Mouse (Mus musculus) stomach, embryonic 15.5 days (tissue): Measurements from ENCODE around the gene Tnfaip8l3. TPM values are rescaled to one million over a fixed set of nuclear protein-coding genes. Genes with fewer than 3 reads are reported as not detected.

Source experiments
- ATAC-seq: fragments of 200-750 bp; cut with Nextera tagmentation; 2 replicates; pipeline ENCODE4 v1.8.0; 2017; ENCODE audit warnings: low read depth, moderate number of reproducible peaks, moderate TSS enrichment; ENCODE audit not compliant: insufficient read depth, low FRiP score
- H3K27ac ChIP-seq: fragments of 300-500 bp; sonication (generic); 2 replicates; pipeline ENCODE4 v1.5.1; 2015; ENCODE audit warnings: mild to moderate bottlenecking, inconsistent platforms
- H3K27me3 ChIP-seq: fragments of 300-500 bp; sonication (generic); replicated peaks from 2 replicates; pipeline ENCODE4 v1.6.1; 2015; ENCODE audit warnings: inconsistent platforms
- H3K36me3 ChIP-seq: fragments of 300-500 bp; sonication (generic); 2 replicates; pipeline ENCODE4 v1.6.1; 2015; ENCODE audit warnings: inconsistent platforms
- H3K4me1 ChIP-seq: fragments of 300-500 bp; sonication (generic); 2 replicates; pipeline ENCODE4 v1.6.1; 2015; ENCODE audit warnings: inconsistent platforms
- H3K4me2 ChIP-seq: fragments of 300-500 bp; sonication (generic); 2 replicates; pipeline ENCODE4 v1.6.1; 2015; ENCODE audit warnings: mild to moderate bottlenecking, inconsistent platforms
- H3K4me3 ChIP-seq: fragments of 300-500 bp; sonication (generic); replicated peaks from 2 replicates; pipeline ENCODE4 v1.5.1; 2015; ENCODE audit warnings: inconsistent platforms
- H3K9ac ChIP-seq: fragments of 300-500 bp; sonication (generic); 2 replicates; pipeline ENCODE4 v1.6.1; 2015; ENCODE audit warnings: inconsistent platforms
- H3K9me3 ChIP-seq: fragments of 300-500 bp; sonication (generic); 2 replicates; pipeline ENCODE4 v1.6.1; 2016; ENCODE audit warnings: inconsistent platforms
- WGBS: fragments of 180-500 bp; shearing (Covaris S2); methylation state at CpG from one replicate; pipeline ENCODE4 v1.1.7; 2015; 5-methylcytosine and 5-hydroxymethylcytosine counted together
- polyA plus RNA-seq: library from polyadenylated mRNA; unstranded; fragments of >200 nt; fragmentation: Nextera tagmentation; extraction: Ambion mirVana; gene quantifications from 2 replicates; pipeline ENCODE4 v1.2.1, GENCODE M21; 2015

Tnfaip8l3 gene
- polyA plus RNA-seq, 1 experiment from 2014 or later, result 0.21 TPM

DNA sequence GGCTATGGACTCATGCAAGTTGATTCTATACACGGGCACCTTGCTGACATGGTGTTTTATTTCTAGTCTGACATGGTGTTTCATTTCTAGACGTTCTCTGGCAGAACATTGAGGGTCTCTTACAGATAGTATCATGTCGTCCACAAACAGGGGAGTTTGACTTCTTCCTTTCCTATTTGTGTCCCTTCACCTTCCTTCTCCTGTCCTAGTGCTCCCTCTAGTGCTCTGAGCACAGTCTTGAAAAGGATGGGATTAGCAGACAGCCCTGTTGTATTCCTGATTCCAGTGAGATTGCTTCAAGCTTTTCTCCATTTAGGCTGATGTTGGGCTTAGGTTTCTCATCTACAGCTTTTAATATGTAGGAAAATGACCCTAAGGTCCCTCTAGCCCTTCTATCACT, 81.2 kb downstream of the Tnfaip8l3 start:
- no peak for ATAC-seq
- Histone ChIP-seq H3K9ac (no peak overlapping the region), H3K27me3 (no peaks in the 10 kb centered on the region), H3K4me3 (no peak overlapping the region), H3K4me1 (no peaks in the 10 kb centered on the region), H3K27ac (no peak overlapping the region), H3K9me3 (no peaks in the 10 kb centered on the region), H3K4me2 (no peak overlapping the region), H3K36me3 (no peaks in the 10 kb centered on the region)
- 29% methylated on average over 3 of the region's 3 CpGs for WGBS

DNA sequence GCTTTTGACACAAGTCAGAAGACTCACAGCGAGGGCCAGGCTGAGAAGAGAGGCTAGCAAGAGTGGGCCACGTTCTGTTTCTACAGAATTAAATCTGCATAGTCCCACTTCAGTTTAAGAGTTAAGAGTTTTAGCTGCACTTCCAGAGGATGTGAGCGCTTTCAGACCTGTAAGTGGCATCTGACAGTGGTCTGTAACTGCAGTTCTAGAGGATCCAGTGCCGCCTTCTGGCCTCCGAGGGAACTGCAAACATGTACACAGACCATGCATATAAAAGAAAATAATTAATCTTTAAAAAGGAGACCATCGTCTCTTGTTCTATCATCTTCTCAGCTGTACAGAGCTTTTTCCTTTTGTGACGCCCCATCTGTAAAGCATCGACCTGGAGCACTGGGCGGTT, 83.3 kb downstream of the Tnfaip8l3 start:
- no peaks in the 10 kb centered on the region for H3K27me3 ChIP-seq
- WGBS, result 32% methylated on average over 9 of the region's 9 CpGs
- no peaks in the 10 kb centered on the region for H3K4me1 ChIP-seq
- no peak overlapping the region for H3K27ac ChIP-seq
- H3K9me3 ChIP-seq, result no peaks in the 10 kb centered on the region
- ATAC-seq, result no peak
- no peak overlapping the region for H3K4me3 ChIP-seq
- no peaks in the 10 kb centered on the region for H3K36me3 ChIP-seq
- no peak overlapping the region for H3K4me2 ChIP-seq
- H3K9ac ChIP-seq, result no peak overlapping the region

DNA sequence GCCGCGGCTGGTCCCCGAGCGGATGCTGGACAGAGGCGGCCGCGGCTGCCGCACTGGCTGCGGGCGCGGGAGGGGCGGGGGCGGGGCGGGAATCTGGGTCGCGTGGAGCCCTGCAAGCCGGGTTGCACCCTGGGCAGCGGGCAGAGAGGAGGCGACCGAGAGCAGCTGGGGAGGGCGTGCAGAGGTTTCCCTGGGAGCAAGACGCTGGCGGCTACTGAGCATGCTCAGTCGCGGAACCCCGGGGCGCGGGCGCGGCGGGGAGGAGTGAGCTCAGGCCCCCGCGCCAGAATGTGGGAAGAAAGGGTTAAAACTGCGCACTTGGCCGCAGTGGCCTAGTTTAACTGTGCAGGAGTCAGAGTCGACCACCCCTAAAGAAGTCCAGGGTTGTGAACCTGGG, 93.1 kb downstream of the Tnfaip8l3 start, which contains the start of gene Elmod1:
TSS of gene Elmod1 (minus strand) at position 180 of the 397 bp plus-strand sequence.
- Histone ChIP-seq H3K36me3 (no peaks in the 10 kb centered on the region), H3K9ac (no peak within 1 kb of the TSS)
- under 1% methylated on average over 31 of the region's 36 CpGs for WGBS

DNA sequence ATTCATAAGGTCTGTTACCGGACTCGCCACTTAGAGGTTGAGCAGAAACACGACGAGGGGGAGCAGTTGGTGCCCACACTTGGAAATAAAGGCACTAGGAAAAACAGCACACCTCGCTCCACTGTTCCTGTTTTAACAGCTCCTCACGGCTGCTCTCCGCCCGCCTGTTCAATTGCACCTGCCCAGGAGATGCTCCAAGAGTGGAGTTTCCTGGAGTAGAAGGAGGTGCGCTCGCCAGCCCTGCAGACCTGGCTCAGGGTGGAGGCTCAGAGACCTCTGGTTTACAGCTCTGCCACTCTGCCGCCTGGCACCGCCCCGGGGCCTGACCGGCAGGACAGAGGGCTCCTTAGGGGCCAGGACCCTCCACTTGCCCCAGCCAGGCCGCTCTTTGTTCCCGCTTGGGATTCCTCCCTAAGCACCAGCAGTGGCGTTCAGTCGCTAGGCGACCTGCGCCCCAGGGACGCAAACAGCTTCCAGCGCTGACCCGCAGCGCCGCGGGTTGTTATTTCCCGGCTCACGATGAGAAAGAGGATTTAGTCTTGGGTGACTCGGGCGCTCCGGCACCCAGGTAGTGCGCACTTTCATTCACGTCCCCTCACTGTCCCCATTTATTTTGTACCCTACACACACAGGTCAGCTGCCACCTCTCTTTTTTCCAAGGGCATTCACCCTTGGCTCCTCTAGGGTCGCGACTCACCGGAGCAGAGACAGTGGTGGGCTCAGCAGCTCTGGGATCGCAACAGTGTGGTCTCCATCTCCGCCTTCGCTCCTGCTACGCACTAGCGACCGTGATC, 93.7 kb downstream of the Tnfaip8l3 start:
- Histone ChIP-seq H3K27me3 (peaks cover 33% of the 10 kb centered on the region), H3K9me3 (no peaks in the 10 kb centered on the region), H3K36me3 (no peaks in the 10 kb centered on the region), H3K27ac (no peak overlapping the region), H3K9ac (no peak overlapping the region), H3K4me1 (peaks cover 7% of the 10 kb centered on the region; the same call in 1 of the 2 replicates), H3K4me3 (peak overlapping the region; percentile 42), H3K4me2 (peak overlapping the region; percentile 80)
- WGBS, result 2% methylated on average over 42 of the region's 42 CpGs
- ATAC-seq, result 0 out of 2 replicates have a peak, but pooled peaks have one; percentile 22

More for the DNA sequence above, 93.1 kb downstream of the Tnfaip8l3 start, which contains the start of gene Elmod1:
- peaks cover 33% of the 10 kb centered on the region for H3K27me3 ChIP-seq
- H3K4me3 ChIP-seq, result peak within 1 kb of the TSS; percentile 42
- no peak within 1 kb of the TSS for H3K27ac ChIP-seq
- peak within 1 kb of the TSS; percentile 80 for H3K4me2 ChIP-seq
- ATAC-seq, result peak; percentile 60
- H3K4me1 ChIP-seq, result peaks cover 7% of the 10 kb centered on the region; the same call in 1 of the 2 replicates
- H3K9me3 ChIP-seq, result no peaks in the 10 kb centered on the region

DNA sequence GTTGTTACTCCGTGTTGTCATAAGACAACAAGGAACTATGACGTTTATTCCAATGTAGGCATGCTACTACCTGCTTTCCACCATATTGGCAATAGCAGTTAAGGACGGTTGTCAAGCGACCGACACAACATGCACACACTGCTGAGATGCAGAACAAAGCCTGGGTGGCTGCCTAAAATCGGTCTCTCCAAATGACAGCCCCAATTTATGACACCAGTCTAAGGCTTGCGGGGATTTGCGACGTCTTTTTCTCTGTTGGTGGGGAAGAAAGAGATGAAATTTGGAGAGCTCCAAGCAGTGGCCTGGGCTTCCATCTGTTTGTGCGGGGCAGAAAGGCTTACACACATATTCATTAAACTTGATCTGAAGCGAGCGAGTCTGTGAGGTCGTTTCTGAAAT, 94.3 kb downstream of the Tnfaip8l3 start:
- no peaks in the 10 kb centered on the region for H3K9me3 ChIP-seq
- no peak overlapping the region; the same call in 1 of the 2 replicates for H3K4me2 ChIP-seq
- no peak for ATAC-seq
- no peaks in the 10 kb centered on the region for H3K36me3 ChIP-seq
- H3K4me3 ChIP-seq, result no peak overlapping the region
- H3K27ac ChIP-seq, result no peak overlapping the region
- H3K9ac ChIP-seq, result no peak overlapping the region
- WGBS, result 24% methylated on average over 13 of the region's 13 CpGs
- peaks cover 33% of the 10 kb centered on the region for H3K27me3 ChIP-seq
- H3K4me1 ChIP-seq, result peaks cover 7% of the 10 kb centered on the region; the same call in 1 of the 2 replicates

Other genes with a start within 250 kb of the Tnfaip8l3 start
- 1.6 and 4.9 TPM in 2 replicates for gene Sln, start 218.2 kb downstream of the Tnfaip8l3 start, polyA plus RNA-seq
- gene Elmod1, start 93.1 kb downstream of the Tnfaip8l3 start, polyA plus RNA-seq, result 0.30 and 0.32 TPM in 2 replicates
- gene Cyp19a1, start 199.7 kb upstream of the Tnfaip8l3 start, polyA plus RNA-seq, result not detected in 2 replicates
- not detected in 2 replicates for gene Gldn, start 218.1 kb upstream of the Tnfaip8l3 start, polyA plus RNA-seq